Mouse (Mus musculus): ENCODE results near the gene Itga9. TPM values are rescaled to one million over a fixed set of nuclear protein-coding genes. Genes with fewer than 3 reads are reported as not detected.

The Itga9 gene
- total and polyA plus RNA-seq, 2 experiments = 9.1 to 15.8 TPM

GRCm38 (mm10) chr9:118663938-118664337 lies 57.4 kb downstream of the Itga9 start:
- H3K36me3 ChIP-seq (ENCODE audit: control insufficient read depth, insufficient read depth, low read length) = peaks cover 2% of the 10 kb centered on the region; the same call in 1 of the 2 replicates
- no peaks in the 10 kb centered on the region for H3K79me2 ChIP-seq (ENCODE audit: control insufficient read depth, insufficient read depth, low read length)
- H3K27me3 ChIP-seq (ENCODE audit: control insufficient read depth, insufficient read depth, low read length) = no peaks in the 10 kb centered on the region
- TF ChIP-seq CTCF (IDR thresholded peaks at IDR 0.05; ENCODE audit: low read depth, low read length) = no peak
- TF ChIP-seq POLR2A (IDR thresholded peaks at IDR 0.05; ENCODE audit: extremely low read depth, insufficient read depth, low read length) = no peak
- H3K4me3 ChIP-seq (ENCODE audit: insufficient read depth, low read depth, low read length) = no peak overlapping the region
- no peak overlapping the region for H3K9ac ChIP-seq (ENCODE audit: low read depth, low read length)
- no peak for DNase-seq (ENCODE audit: extremely low read depth, low read depth, low spot score)
- 72% methylated on average over 6 of the region's 6 CpGs for WGBS
- H3K27ac ChIP-seq (replicated peaks; ENCODE audit: insufficient read depth, low read depth, low read length) = no peak overlapping the region
- peaks cover 8% of the 10 kb centered on the region; the same call in 1 of the 2 replicates for H3K4me1 ChIP-seq (ENCODE audit: control insufficient read depth, insufficient read depth, low read length)

- no peak overlapping the region for H3K9ac ChIP-seq (ENCODE audit: low read depth, low read length)
- peaks cover 8% of the 10 kb centered on the region; the same call in 1 of the 2 replicates for H3K4me1 ChIP-seq (ENCODE audit: control insufficient read depth, insufficient read depth, low read length)
- DNase-seq (ENCODE audit: extremely low read depth, low read depth, low spot score) = peak; percentile 53
- H3K27me3 ChIP-seq (ENCODE audit: control insufficient read depth, insufficient read depth, low read length) = no peaks in the 10 kb centered on the region
- WGBS = 64% methylated on average over 3 of the region's 3 CpGs
- TF ChIP-seq POLR2A (IDR thresholded peaks at IDR 0.05; ENCODE audit: extremely low read depth, insufficient read depth, low read length) (no peak), CTCF (IDR thresholded peaks at IDR 0.05; ENCODE audit: low read depth, low read length) (no peak)
- H3K4me3 ChIP-seq (ENCODE audit: insufficient read depth, low read depth, low read length) = no peak overlapping the region
- peak overlapping the region; percentile 69 for H3K27ac ChIP-seq (replicated peaks; ENCODE audit: insufficient read depth, low read depth, low read length)
- peaks cover 2% of the 10 kb centered on the region; the same call in 1 of the 2 replicates for H3K36me3 ChIP-seq (ENCODE audit: control insufficient read depth, insufficient read depth, low read length)
- no peaks in the 10 kb centered on the region for H3K79me2 ChIP-seq (ENCODE audit: control insufficient read depth, insufficient read depth, low read length)
Observed at GRCm38 (mm10) chr9:118666069-118666468, 59.6 kb downstream of the Itga9 start.

GRCm38 (mm10) chr9:118669696-118670095 lies 63.2 kb downstream of the Itga9 start:
- Histone ChIP-seq H3K4me1 (ENCODE audit: control insufficient read depth, insufficient read depth, low read length) (peaks cover 6% of the 10 kb centered on the region; the same call in 1 of the 2 replicates), H3K79me2 (ENCODE audit: control insufficient read depth, insufficient read depth, low read length) (no peaks in the 10 kb centered on the region), H3K27ac (replicated peaks; ENCODE audit: insufficient read depth, low read depth, low read length) (no peak overlapping the region), H3K27me3 (ENCODE audit: control insufficient read depth, insufficient read depth, low read length) (no peaks in the 10 kb centered on the region), H3K4me3 (ENCODE audit: insufficient read depth, low read depth, low read length) (no peak overlapping the region), H3K9ac (ENCODE audit: low read depth, low read length) (no peak overlapping the region), H3K36me3 (ENCODE audit: control insufficient read depth, insufficient read depth, low read length) (peaks cover 2% of the 10 kb centered on the region; the same call in 1 of the 2 replicates)
- TF ChIP-seq CTCF (IDR thresholded peaks at IDR 0.05; ENCODE audit: low read depth, low read length) (no peak), POLR2A (IDR thresholded peaks at IDR 0.05; ENCODE audit: extremely low read depth, insufficient read depth, low read length) (no peak)
- 53% methylated on average over 3 of the region's 3 CpGs for WGBS
- DNase-seq (ENCODE audit: extremely low read depth, low read depth, low spot score) = peak; percentile 31

- Histone ChIP-seq H3K27me3 (ENCODE audit: control insufficient read depth, insufficient read depth, low read length) (no peaks in the 10 kb centered on the region), H3K4me3 (ENCODE audit: insufficient read depth, low read depth, low read length) (no peak overlapping the region), H3K79me2 (ENCODE audit: control insufficient read depth, insufficient read depth, low read length) (no peaks in the 10 kb centered on the region), H3K36me3 (ENCODE audit: control insufficient read depth, insufficient read depth, low read length) (no peaks in the 10 kb centered on the region; the same call in 1 of the 2 replicates), H3K27ac (replicated peaks; ENCODE audit: insufficient read depth, low read depth, low read length) (peak overlapping the region; percentile 48; the same call in 1 of the 2 replicates), H3K9ac (ENCODE audit: low read depth, low read length) (no peak overlapping the region), H3K4me1 (ENCODE audit: control insufficient read depth, insufficient read depth, low read length) (peaks cover 5% of the 10 kb centered on the region; the same call in 1 of the 2 replicates)
- DNase-seq (ENCODE audit: extremely low read depth, low read depth, low spot score) = peak; percentile 62
- no peak for TF ChIP-seq POLR2A (IDR thresholded peaks at IDR 0.05; ENCODE audit: extremely low read depth, insufficient read depth, low read length)
- no peak for TF ChIP-seq CTCF (IDR thresholded peaks at IDR 0.05; ENCODE audit: low read depth, low read length)
- WGBS = 63% methylated on average over 12 of the region's 12 CpGs
Observed at GRCm38 (mm10) chr9:118674277-118674676, 67.8 kb downstream of the Itga9 start.

- Histone ChIP-seq H3K4me3 (ENCODE audit: insufficient read depth, low read depth, low read length) (no peak overlapping the region), H3K79me2 (ENCODE audit: control insufficient read depth, insufficient read depth, low read length) (no peaks in the 10 kb centered on the region), H3K9ac (ENCODE audit: low read depth, low read length) (no peak overlapping the region), H3K27ac (replicated peaks; ENCODE audit: insufficient read depth, low read depth, low read length) (peak overlapping the region; percentile 48), H3K27me3 (ENCODE audit: control insufficient read depth, insufficient read depth, low read length) (no peaks in the 10 kb centered on the region), H3K36me3 (ENCODE audit: control insufficient read depth, insufficient read depth, low read length) (no peaks in the 10 kb centered on the region; the same call in 1 of the 2 replicates), H3K4me1 (ENCODE audit: control insufficient read depth, insufficient read depth, low read length) (peaks cover 5% of the 10 kb centered on the region; the same call in 1 of the 2 replicates)
- TF ChIP-seq POLR2A (IDR thresholded peaks at IDR 0.05; ENCODE audit: extremely low read depth, insufficient read depth, low read length) (no peak), CTCF (IDR thresholded peaks at IDR 0.05; ENCODE audit: low read depth, low read length) (no peak)
- DNase-seq (ENCODE audit: extremely low read depth, low read depth, low spot score) = no peak
- WGBS = 76% methylated on average over 22 of the region's 22 CpGs
Observed at GRCm38 (mm10) chr9:118674761-118675160, 68.3 kb downstream of the Itga9 start.

DNA sequence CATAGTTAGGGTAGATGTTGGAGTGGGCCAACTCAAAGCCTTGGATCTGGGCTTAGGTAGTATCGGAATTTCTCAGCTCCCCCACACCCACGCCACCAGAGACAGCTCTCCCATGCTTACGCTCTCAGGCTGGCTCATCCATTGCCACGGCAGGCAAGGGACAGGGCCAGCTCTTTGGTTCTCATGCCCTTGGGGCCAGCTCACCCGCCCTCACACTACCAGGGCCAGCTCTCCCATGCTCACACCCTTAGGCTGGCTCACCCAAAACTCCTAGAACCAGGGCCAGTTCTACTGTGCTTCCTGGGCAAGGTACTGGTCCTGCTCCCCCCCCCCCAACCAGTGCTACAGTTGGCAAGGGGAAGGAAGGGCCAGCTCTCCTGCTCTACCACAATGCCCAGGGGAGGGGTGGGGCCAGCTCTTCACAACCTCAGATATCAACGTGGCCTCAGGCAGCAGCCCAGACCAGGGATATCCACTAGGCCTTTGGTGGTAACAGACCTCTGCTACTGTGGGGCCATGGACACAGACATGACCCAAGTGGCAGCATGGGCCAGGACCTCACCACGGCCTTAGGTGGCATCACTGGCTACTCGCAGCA lies 69.2 kb downstream of the Itga9 start:
- Histone ChIP-seq H3K79me2 (ENCODE audit: control insufficient read depth, insufficient read depth, low read length) (no peaks in the 10 kb centered on the region), H3K9ac (ENCODE audit: low read depth, low read length) (no peak overlapping the region), H3K4me3 (ENCODE audit: insufficient read depth, low read depth, low read length) (no peak overlapping the region), H3K4me1 (ENCODE audit: control insufficient read depth, insufficient read depth, low read length) (peaks cover 5% of the 10 kb centered on the region; the same call in 1 of the 2 replicates), H3K36me3 (ENCODE audit: control insufficient read depth, insufficient read depth, low read length) (no peaks in the 10 kb centered on the region; the same call in 1 of the 2 replicates), H3K27me3 (ENCODE audit: control insufficient read depth, insufficient read depth, low read length) (no peaks in the 10 kb centered on the region), H3K27ac (replicated peaks; ENCODE audit: insufficient read depth, low read depth, low read length) (peak overlapping the region; percentile 16)
- no peak for DNase-seq (ENCODE audit: extremely low read depth, low read depth, low spot score)
- TF ChIP-seq POLR2A (IDR thresholded peaks at IDR 0.05; ENCODE audit: extremely low read depth, insufficient read depth, low read length) (no peak), CTCF (IDR thresholded peaks at IDR 0.05; ENCODE audit: low read depth, low read length) (no peak)
- 88% methylated on average over 8 of the region's 8 CpGs for WGBS

Data from liver, adult 2 months (tissue).